Mouse (Mus musculus): Measurements from ENCODE around the gene Aldob. TPM values are rescaled to one million over a fixed set of nuclear protein-coding genes. Genes with fewer than 3 reads are reported as not detected.

Aldob gene
- polyA plus RNA-seq (2012; rRNA removed): 1.4 and 2.0 TPM in 2 replicates

DNA sequence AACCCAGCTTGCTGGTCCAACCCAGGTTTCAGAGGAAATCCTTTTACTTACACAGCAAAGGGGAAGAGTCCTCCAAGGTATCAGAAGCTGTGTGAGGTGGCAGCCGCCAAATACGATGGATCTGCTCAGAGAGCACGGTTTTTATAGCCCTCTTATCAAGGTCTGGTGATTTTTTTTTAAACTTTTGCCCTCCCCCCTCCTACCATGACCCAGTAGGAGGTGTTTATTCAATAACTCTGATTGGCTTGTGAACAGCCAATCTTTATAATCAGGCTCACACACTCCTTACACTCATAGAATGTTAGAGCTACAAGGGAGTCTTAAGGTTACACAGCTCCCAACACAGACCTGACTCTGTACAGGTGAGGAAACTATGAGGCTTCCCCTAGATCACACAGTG, at the start of gene Aldob:
Gene Aldob (minus strand): TSS at position 164 of the 400 bp plus-strand sequence.

DNA sequence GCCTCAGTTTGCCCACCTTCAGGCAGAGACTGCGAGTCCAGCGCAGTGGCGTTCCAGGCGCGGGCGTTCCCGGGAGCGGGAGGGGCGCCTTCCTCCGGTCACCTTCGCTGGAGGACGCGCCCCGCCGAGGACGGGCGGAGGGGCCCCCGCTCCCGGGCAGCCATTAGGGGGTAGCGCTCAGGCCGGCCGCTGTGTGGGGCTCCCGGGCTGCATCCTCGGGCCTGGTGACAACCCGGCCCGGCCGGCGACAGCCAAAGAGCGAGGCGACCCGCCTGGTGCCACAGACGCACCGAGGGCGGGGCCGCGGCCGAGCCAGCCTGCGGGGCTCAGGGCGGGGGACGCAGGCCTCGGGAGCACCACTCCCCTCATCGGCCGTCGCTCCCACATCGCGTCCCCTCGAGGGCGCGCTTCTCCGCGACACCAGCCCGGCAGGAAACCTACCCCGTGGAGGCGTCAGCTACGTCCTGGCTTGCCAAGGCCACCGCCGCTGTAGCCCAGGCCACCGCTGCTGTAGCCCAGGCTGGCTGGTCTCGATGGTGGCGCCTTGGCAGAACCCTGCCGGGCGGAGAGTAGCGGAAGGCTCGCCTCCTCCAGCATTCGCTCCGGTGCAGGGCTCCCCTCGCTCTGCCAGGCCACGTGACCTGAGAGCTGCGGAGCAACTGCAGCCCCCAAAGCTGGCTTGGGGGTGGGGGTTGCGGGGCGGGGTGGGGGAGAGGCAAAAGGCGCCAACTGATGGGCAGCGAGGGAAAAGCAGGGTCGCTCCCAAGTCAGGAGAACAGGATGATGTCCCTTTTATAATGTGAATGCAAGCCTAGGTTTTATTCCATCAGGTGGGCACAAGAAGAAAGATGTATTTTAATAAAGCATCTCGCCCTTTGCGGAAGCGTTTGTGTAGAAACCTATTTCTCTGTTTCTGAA, 48.1 kb upstream of the Aldob start, which contains the start of gene Tmem246:
Gene Tmem246 (minus strand): TSS at position 694 of the 918 bp plus-strand sequence.

GRCm38 (mm10) chr4:49520572-49521340, 28.6 kb downstream of the Aldob start, which contains the start of the genes Mrpl50 and Zfp189:
Gene Mrpl50, minus strand, starts transcription at chr4:49521093.
Gene Zfp189, plus strand, starts transcription at chr4:49521176.

DNA sequence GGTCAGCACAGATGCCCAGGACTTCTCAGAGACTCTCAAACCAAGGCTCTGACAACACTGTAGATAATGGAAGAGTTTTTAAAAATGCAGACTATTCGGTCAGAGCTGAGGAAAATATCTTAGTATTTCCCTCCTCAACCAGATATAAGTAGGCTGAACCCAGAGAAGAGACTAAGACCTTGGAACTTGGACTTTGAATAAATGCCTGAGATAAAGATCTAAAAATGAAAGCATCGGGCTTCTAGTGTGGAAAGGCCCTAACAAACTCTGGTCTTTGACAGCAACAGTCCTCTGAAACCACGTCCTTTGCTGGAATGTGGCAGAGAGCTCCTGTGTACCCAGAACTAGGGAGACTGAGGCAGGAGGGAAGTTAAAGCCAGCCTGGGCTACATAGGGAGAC, 43.0 kb downstream of the Aldob start, which contains the start of gene Baat:
Gene Baat (minus strand): TSS at position 172 of the 400 bp plus-strand sequence.

Other genes with a start within 250 kb of the Aldob start
- gene Acnat2, start 141.4 kb downstream of the Aldob start, polyA plus RNA-seq (2012; rRNA removed): 0.09 TPM in 1 of 2 replicates, not detected in the other
- gene Acnat1, start 75.6 kb downstream of the Aldob start, polyA plus RNA-seq (2012; rRNA removed): 0.05 and 0.12 TPM in 2 replicates
- 0.09 and 0.12 TPM in 2 replicates for gene Baat, start 43.0 kb downstream of the Aldob start, polyA plus RNA-seq (2012; rRNA removed)
- gene Mrpl50, start 28.5 kb downstream of the Aldob start, polyA plus RNA-seq (2012; rRNA removed): 26.1 and 27.6 TPM in 2 replicates
- gene Zfp189, start 28.4 kb downstream of the Aldob start, polyA plus RNA-seq (2012; rRNA removed): 6.7 and 6.9 TPM in 2 replicates
- 83.6 and 89.8 TPM in 2 replicates for gene Tmem246, start 48.3 kb upstream of the Aldob start, polyA plus RNA-seq (2012; rRNA removed)
- 63.5 and 64.4 TPM in 2 replicates for gene Rnf20, start 82.5 kb upstream of the Aldob start, polyA plus RNA-seq (2012; rRNA removed)
- gene Ppp3r2, start 132.5 kb upstream of the Aldob start, polyA plus RNA-seq (2012; rRNA removed): 0.32 and 0.35 TPM in 2 replicates